Mouse (Mus musculus) thymus, adult 18-20 months (tissue): Measurements from ENCODE around the gene Gm28048.
A peak's percentile ranks its signal among the peaks of the same experiment; 100 is the strongest.

Source experiments
- DNase-seq, 2 experiments: peaks; one replicate each; pipeline ENCODE4 v3.0.0; 2022; ENCODE audit warnings: mixed read lengths in 2 of 2

Gm28048 gene

DNA sequence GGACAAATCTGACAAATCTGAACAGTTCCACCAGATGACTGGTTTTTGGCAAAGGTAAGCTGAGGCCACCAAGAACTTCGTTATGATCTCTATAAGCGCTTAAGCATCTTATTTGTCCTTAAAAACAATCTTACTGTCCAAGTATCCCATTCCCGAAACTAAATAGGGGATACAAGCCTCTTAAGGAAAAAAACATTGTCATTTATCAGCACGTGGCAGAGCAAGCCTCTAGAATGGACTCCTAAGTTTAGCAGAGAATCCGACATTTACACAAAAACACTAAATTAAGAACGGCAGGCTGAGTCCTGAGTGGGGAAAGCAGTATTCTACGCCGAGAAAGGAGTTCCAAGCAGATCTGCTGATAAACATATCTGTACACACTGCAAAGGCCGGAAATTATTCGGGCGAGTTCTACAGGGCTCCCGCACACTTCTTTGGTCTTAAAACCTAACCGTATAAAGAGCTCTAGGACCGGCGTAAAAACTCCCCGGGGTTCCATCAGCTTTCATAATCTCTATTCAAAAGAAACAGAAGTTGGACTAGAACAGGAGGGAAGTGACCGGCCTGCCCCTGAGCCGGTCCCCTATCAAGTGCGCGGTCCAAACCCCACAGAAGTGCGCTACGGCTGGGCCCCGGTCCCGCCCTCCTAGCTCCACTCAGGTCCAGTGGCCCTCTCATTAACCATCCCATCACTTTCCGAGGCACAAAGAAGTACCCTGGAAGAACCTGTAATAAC lies 124.0 kb downstream of the Gm28048 start:
- peak in 1 of 2 experiments; percentile 41 for DNase-seq

DNA sequence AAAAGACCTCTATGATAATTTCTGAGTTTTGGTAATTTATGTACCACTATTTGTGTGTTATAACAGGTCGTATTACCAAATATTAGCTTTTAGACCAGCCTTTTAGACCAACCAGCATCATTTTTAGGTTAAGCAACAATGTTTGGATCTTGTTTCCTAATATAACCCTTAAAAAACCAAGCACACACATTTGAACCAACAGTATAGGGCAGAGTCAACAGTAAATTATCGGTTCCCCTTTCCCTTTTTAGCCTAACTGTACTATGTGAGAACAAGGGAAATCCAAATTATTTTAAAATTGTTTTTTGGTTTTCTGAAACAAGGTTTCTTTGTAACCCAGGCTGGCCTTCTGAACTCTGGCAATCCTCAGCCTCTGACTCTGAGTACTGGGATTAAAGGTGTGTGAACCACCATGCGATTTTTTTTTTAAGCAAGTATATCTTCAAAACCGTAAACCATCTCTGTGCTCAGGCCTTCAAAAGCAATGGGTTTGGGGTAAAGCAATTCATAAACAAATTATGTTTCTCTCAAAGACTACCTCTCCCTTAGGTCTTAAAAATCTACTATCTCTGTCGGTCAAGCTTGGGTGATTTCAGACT lies 124.7 kb downstream of the Gm28048 start:
- DNase-seq: no peak

DNA sequence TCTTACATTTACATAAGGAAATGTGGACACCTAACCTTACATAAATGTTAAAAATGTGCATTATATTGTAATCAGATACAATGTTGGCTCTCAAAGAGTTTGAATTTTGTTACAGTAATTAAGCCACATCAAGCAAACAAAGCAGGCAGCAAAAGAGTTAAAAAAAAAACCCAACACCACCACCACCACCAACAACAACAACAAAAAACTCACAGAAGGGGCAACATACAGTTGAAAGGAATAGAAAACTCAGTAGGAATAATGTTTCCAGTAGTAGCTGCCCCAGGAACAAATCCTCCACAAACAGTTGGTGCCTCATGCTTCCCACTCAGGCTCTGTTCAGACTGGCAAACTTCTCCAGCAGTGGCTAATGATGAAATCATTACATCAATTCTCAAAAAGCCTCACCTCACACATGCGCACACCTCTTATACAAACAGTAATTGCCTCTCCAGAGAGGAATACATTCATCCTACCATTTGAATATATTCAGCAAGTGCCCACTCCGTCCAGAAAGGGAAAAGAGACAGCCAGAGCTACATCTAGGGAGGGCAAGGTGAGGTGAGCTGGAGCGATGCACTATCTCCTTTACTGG lies 125.4 kb downstream of the Gm28048 start:
- no peak for DNase-seq

DNA sequence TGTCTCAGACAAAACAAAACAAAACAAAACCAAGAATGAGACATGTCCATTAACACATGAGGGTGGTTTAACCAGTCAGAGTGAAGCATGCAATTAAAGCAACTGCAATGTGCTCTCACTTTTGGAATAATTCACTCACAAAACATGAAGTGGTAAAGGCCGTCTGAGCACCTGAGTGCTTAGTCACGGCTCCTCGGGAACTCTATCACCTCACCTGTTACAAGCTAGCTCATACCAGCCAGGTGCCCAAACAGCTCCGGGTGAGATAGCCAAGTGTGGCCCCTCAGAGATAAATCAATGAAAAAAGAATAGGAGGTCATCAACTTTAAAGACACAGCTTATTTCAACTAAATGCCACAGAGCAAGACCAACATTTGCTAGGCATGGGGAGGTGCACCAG lies 127.3 kb downstream of the Gm28048 start:
- DNase-seq: no peak

DNA sequence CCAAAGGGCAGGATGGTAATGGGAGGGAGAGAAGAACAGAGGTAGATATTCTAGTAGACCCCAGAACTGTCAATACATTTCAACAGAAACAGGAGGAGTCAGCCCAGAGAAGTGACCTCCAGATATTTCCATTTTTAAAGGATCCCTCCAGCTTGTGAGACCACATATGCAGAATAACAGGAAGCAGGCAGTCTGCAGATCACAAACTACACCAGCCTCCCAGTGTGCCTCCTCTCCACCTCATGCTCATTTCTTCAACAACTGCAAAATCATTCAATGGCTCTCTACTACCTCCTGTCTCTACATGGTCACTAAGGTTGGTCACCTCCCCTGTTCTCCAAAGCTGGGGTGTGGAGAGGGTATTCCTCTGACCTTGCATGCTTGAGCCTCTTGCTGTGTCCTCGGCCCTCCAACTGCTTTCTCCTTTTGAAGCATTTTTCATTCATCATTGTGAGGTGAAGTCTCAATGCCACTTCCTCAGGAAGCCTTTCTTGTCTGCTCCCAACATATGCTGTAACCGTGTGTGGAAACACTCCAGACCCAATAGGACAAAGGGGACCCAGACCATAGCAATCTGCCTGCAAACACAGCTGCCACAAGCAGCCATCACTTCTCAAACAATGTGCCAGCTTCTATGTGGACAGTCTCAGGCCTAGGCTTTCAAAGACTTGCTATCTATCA lies 128.3 kb downstream of the Gm28048 start:
- DNase-seq: peak in 1 of 2 experiments; percentile 57

DNA sequence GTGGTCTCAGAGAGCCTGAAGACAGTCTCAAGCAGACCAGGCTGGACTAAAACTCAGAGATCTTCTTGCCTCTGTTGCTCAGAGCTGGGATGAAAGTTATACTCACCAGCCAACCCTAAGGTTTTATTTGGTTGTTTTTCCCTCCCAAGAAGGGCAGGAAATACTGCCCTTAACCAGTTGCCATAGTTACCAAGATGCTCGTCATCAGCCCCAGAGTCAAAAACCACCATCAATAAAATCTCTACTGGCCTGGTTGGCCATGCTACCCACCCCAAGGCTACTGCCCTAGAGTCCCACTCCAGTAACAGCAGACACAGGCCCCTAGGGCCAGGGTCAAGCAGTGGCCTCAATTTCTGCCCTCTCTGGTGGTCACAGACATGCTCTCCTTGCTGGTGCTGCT lies 129.4 kb downstream of the Gm28048 start:
- DNase-seq: no peak

DNA sequence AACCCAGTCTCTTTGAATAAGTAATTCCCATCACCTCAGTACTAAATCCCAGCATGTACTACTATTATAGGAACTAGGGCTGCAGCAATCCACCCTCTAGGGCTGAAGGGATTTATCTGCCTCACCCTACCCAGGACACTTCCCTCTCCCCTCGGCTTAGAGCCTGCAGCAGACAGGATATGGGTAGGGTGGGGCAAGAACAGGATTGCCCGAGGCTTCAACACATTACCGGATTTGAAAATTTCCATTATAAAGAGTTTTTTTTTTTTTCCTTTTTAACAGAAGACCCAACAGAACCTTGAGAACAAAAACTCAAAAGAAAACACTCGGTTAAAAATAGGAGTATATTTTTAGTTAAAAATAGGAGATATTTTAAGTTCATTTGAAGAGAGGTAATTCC lies 130.5 kb downstream of the Gm28048 start:
- peak in 1 of 2 experiments; percentile 56 for DNase-seq

DNA sequence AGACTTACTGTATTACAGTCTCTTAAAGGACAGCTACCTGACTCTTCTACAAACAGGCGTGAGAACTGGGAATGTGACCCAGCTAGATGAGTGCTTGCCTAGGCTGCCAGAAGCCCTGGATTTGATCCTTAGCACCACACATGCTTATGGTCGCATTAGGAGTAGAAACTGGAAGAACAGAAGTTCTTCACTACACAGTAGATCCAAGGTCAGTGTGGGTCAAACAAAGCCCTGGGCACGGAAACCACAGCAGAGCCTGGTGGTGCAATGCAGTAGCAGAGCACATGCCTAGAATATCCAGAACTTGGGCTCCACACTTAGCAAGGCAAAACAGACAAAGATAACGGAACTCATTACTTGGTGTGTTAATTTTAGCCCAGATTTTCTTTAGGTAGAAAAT lies 131.8 kb downstream of the Gm28048 start:
- DNase-seq: no peak

DNA sequence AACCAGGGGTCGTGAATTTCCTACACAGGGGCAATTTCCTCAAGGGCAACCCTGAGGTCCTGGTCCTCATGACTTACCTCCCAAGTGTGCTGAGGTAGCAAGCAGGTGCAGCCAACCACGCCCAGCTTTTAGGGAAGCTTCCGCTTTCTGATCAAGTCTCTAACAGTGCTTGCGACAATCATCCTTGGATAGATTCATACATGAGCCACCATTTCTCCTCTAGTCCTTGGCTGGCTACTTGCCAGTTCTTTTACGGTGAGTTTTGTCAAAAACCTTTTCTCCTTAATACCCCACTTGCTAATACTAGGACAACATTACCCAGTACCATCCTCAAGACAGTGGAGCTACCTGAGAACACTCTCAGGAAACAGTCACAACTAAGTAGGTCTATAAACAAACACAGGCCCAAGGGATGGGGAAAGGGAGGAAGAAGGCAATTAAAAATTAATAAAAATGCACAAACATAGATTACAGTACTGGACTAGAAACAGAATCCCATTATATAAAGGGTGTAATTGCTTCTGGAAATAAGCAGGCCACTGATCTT lies 133.2 kb downstream of the Gm28048 start:
- no peak for DNase-seq

DNA sequence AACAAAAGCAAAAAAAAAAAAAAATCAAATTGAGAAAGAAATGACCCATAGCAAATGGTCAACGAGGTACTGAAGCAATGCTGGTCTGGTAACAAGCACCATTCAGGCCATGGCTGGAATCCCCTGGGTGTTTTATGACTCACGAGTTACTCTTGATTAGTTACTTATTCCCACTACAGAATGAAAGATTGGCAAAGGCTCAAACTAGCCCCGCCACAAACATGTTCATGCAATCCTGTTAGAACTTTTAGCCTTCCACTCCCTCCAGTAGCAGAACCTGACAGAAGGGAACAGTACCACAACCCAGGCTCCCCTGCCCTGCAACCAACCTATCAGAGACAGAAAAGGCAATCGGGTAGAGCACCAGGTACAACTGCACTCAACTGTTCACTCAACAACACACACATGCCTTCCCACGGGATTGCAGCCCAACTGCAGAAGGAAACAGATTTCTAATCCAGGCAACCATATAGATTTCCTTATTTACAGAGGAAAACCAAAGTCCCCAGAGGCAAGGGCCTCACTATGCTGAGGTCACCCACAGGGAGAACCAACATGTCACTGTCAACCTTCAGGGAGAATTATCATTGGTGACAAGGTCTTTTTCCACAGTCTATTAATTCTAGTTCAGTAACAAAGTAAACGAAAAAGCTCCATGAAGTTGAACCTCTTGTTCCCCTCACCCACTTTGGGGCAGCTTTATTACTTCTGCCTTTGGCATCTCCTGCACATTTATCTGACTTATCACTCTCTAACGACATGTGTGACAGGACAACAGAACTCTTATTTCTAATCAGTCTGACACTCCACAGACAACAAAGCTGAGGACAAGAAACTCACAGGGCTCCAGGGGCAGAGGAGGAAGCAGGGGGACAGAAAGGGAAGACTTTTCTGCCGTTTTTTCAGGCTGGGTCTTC lies 133.9 kb downstream of the Gm28048 start:
- DNase-seq: no peak

DNA sequence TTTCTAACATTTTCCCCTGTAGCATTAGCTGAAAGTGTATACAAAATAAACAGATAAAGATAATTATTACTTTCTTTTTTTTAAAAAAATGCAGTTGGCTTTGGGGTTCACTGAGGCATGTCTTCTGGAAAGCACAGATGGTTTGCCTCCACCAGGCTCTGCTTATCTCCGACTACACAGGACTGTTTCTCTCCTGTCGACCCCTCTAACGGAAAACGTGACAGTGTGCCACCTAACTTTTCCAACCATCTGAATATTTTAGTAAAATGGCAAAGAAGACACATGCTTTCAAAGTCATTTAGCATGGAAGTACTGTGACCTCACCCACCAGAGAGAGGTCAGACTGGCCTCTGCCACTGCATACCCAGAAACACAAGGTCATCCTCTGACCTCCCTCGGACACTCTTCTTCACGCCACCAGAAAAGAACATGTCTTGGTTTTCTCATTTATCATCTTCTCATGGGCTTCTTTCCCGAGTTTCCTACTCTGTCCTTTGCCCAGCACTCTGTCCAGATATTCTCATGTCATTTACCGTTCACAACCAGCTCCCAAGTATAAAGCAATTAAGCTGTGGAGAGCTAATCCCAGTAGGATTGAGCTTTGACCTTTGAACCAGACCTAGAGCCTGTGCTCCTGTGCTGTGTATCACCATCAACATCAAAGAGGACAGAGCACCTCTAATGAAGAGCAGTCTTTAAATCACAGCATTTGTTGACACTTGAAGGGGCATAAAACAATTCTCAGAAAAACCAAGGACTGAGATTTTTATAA lies 134.7 kb downstream of the Gm28048 start:
- no peak for DNase-seq

DNA sequence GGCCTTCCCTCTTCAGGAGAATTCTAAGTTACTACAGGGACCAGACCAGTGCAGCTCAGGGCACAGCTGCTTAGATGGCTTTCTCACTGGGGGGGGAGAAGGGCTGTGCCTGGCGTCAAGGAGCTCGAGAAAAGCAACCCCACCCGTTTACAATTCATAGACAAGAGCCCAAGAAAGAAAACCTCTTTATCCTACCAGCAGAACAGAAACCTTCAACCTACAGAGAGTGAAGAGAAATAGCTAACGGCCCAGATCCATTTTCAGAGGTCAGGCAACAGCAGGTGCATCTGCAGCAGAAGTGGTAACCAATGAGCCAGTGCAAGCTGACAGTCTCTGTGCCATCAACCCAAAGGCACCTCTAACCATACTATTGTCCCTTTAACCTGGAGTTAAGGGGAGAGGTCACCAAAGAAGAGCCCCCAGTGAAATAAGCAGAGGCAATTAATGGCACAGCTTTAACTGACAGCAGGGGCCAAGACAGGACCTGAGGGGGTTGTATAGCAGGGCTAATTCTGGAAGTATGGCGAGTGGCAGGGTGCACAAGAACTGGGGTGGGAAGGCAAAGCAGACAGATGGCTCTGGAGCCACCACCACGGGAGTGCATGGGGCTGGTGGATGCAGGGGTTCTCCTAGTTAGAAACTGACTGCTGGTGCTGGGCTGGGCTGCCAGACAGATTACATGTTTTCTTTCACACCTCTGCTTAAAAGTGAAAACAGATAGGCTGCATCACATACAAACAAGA lies 135.6 kb downstream of the Gm28048 start:
- peak in 1 of 2 experiments; percentile 57 for DNase-seq

DNA sequence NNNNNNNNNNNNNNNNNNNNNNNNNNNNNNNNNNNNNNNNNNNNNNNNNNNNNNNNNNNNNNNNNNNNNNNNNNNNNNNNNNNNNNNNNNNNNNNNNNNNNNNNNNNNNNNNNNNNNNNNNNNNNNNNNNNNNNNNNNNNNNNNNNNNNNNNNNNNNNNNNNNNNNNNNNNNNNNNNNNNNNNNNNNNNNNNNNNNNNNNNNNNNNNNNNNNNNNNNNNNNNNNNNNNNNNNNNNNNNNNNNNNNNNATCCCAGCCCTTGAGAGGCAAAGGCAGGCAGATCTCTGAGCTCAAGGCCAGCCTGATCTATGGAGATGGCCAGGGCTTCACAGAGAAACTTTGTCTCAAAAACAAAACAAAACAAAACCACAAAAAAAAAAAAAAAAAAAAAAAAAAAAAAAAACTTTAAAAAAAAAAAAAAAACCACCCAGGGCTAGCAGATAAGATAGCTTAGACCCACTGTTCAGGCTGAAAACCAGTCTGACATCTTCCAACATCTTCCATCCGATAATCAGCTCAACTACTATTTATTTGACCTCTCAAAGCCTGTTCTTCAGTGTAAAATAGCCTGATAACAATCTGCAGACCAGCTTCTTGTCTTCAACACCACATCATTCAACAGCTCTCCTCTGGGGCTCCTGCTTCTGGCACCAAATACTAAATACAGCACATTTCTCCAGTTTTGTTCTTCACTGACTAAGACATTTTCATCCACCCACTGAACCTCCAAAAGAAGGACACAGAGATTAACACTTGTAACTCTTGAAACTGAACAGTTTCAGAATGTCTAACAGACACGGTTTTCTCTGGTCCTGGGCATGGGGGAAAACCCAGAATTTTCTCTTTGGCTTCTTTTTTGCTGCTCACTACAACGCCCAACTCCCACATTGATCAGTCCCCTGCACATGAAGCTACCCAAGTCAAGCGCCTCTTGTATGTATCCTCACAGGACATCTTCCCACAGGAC lies 136.9 kb downstream of the Gm28048 start:
- no peak for DNase-seq

DNA sequence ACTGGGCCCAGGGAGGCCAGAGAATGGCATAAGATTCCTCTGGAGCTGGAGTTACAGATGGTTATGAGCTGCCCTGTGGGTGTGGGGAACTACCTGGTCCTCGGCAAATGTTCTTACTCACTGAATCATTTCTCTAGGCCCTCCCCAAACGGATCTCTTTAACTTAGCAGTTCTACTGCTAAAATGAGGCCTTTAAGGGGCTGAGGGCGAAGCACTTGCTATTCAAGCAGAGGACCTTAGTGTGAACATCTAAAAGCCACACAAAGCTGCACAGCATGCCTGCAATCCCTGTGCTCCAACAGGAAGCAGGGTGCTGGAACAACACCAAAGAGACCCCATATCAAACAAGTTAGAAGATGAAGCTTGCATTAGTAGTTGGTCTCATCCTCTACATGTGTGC lies 142.4 kb downstream of the Gm28048 start:
- no peak for DNase-seq

DNA sequence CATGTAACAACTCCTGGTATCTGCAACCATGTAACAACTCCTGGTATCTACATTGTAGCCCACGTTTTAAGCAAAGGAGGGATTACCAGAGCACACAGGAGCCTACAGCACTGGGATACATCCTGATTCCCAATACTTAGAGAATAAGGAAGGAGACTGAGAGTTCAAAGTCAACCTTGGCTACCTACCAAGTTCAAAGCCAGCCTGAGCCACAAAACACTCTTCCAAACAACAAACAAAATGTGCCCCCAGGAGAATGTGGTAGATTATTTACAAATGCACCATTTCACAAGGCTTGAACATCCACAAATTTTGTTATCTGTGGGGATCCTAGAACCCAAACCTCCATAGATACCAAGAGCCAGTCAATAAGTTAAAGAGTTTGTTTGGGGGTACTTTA lies 143.5 kb downstream of the Gm28048 start:
- no peak for DNase-seq

DNA sequence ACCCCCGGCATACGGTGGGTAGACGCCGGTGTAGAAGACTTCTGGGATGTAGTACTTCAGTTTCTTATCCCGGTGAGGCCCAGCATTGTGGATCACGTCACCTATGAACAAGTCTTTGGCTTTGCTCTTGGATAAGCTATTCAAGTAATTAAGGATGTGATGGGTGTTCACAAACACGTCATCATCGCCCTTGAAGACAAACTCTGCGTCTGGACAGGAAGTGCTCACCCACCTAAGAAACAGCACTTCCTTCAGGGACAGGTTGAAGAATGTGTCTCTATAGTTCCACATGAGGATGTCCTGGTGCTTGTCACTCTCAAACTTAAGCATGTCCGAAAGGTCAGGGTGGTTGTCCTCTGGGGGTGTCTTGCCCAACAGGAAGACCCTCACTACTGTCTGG lies 145.6 kb downstream of the Gm28048 start:
- DNase-seq: no peak

DNA sequence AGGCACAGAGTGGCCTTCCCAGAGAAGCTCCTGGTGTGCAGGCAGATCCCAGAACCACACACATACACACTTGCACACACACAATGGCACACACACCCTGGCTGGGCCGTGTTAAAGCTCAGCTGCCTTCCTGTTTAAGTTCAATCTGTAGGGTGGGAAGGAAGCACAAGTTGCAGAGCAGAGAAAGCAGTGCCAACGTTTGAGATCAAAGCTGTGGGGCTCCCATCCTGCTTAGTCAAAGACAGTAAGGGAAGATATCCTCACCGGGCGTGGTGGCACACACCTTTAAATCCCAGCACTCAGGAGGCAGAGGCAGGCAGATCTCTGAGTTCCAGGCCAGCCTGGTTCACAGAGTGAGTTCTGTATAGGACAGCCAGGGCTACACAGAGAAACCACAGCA lies 149.3 kb downstream of the Gm28048 start:
- no peak for DNase-seq

DNA sequence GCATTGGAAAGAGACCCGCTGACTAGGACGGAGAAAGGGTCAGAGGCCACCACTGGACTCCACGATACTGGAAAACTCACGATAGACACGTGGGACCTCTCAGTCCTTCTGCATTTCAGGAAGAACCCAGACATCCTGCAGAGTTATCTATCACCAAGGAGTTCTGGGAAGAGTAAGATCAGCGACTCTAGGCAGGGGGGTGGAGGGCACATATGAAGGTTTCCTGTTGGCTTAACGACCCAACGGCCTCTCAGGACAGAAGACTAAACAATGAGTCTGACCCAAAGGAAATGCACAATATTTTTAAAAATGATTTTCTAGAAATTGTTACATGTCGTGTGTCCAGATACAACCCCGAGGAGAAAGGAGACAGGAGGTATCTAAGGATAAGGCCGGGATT lies 150.0 kb downstream of the Gm28048 start:
- no peak for DNase-seq

DNA sequence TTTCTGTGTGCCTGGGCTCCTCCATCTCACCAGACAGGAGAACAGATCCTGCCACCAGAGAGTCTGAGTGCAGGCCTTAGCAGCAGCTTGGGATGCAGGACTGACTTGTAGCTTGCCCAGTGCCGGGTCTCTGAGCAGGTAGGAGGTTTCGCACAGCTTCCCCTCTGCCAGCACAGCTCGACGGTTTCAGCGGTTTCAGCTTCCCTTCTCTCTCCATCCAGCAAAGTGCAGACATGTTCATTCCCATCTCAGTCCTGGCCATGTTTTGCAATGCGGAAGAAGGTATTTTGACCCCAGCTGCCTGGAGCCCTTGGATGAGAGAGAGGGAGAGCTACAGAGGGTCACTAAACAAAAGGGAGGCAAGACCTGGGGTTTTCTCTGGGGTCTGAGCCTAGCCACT lies 151.2 kb downstream of the Gm28048 start:
- no peak for DNase-seq

DNA sequence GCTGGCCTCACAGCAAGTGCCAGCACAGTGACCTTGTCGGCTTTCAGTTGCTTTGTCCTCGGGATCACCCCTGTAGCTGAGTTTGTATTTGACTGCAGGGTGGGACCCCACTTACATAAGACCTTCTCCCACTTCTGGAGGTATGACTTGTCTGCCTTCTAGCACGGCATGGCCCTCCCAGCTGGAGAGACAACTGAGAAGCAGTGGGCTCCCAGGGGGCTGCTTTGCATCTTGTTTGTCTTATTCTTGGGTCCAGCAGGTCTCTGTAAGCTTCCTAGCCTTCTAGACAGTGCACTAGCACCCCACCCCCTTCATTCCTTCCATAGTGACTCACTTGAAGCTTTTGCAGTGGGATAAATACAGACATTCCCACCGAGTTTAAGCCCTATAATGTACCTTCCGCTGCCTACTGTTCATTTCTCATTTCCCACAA lies 151.7 kb downstream of the Gm28048 start:
- DNase-seq: no peak
